Mouse (Mus musculus): ENCODE measurements at regions not wholly inside any gene's neighbourhood (a gene's known extent, or its start where the extent isn't known, plus 50 kb on each side); places are given as distances from the start of the nearest gene placed in this dataset.

GRCm38 (mm10) chr17:49346701-49347100, 81.5 kb upstream of the Mocs1 start:
- no peak for TF ChIP-seq CTCF (IDR thresholded peaks at IDR 0.05; ENCODE audit: borderline replicate concordance, control insufficient read depth, extremely low read depth, insufficient read depth, low read length, poor library complexity)
- no peak for TF ChIP-seq POLR2A (IDR thresholded peaks at IDR 0.05; ENCODE audit: control insufficient read depth, extremely low read depth, insufficient read depth, low read length, poor library complexity)

Data from thymus, adult 2 months (tissue).